Mouse (Mus musculus) fat pad, adult 2 months (tissue): ENCODE measurements around the gene Olfr1126.
"Not testable (repeated sequence)": the region's sequence is repeated elsewhere in the genome, so short reads cannot be mapped to it uniquely, and the experiment has no call there.

Experiments
- DNase-seq: peaks from one replicate; pipeline ENCODE4 v3.0.0-alpha.2; 2011; ENCODE audit warnings: low read depth, low spot score; ENCODE audit errors: extremely low read depth

The Olfr1126 gene

DNA sequence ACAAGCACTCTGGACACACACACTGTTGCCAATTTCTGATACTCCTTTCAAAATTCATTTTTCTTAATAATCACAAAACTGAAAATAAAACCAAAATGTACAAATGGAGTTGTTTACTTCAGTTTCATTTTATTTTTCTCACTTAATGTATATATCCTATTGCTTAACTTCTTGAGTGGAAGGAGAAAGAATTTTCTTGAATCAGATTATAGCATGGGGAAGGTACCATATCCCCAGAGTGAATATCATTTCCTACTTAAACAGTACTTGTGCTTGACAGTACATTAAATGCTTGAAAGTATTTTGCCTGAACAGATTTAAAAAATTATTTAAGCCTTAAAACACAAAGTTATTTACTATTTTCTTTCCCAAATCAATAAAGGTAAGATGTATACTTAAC is at the start of gene Olfr1126:
Gene Olfr1126 (plus strand): TSS at position 301 of the 400 bp plus-strand sequence.
- no peak for DNase-seq

DNA sequence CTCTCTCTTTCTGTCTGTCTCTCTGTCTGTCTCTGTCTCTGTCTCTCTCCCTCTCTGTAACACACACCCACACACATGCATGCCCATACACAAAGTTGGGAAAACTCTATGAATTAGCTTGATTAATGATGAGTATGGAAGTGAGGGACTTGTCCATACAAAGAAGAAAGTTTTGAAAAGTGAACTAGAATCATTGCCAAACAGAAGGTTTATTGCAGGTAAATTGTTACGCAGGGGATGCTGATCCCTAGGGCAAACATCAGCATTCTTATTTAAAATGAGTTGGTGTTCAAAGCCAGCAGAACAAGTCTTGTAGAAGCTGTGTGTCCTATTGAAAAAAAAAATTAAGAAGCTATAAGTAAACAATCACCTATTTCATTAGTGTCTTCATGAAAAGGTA is 37.4 kb upstream of the Olfr1126 start, which contains the start of gene Olfr1123:
Gene Olfr1123 (plus strand): TSS at position 301 of the 400 bp plus-strand sequence.
- DNase-seq: no peak

DNA sequence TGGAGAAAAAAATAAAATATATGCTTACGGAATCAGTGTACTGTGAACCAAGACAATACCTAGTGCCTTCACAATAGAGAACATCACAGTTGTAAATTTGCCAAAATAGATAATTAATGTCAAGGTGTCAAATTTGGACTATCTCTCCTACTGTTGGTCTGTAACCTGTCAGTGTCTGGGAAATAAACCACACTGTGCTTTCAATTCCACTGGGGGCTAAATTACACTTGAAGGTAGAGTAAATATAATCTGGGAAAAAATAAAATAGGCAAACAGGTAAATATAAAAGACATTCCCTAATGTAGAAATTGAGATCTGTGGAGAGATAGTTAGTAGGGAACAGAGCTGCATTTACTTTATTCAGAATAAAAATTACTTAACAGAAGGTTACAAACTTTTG is 23.8 kb upstream of the Olfr1126 start, which contains the start of gene Olfr1124:
Gene Olfr1124 (plus strand): TSS at position 301 of the 400 bp plus-strand sequence.
- no peak for DNase-seq

DNA sequence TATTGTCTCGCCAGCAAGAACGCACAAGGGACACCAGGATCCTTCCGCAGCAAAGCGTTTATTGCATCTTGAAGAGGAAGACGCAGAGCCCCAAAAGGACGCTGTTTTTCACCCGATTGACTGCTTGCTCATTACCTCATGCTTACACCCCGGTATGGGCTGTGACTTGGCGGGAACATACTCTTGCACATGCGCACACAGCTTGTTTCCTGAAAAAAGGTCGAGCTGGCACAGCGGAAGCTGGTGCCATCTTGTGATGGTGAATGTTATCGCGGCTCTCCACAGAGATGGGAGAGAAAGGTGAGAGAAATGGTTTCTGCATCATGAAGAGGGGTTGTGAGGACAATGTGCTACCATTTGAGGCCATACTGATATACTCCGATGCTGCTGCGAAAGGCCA is 16.0 kb upstream of the Olfr1126 start:
- DNase-seq: no peak

DNA sequence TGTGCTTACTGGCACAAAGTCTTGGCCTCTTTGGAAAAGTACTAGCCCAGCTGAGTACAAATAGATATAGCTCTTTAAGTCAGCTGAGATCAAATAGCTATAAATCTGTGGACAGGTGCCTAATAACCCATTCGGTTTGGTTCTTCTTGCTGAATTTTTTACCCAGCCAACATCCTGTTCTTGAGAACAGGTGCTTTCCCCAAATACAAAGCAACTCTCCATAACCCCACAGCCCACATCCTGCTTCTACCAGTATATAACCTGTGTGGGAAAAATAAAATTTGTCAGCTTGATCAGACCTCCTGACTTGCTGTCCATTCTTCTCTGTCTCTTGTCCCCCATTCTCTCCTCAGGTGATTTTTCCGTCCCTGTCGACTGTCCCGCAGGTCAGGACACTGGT is 8.0 kb downstream of the Olfr1126 start:
- DNase-seq: no peak

DNA sequence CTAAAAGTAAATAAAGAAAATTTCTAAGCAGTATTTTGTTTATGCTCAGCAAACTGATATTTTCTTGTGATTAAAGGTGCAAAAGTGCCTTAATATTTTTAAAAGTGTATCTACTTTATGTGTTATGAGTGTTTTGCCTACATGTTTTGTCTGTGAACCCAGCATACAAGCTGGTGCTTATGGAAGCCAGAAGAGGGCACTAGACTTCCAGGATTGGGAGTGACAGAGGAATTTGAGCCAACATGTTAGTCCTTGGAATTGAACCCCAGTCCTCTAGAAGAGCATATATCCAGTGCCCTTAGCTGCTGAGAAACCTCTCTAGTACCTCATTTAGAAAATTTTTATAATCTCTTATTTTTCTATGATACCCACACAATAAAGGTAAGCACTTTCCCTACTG is 26.4 kb downstream of the Olfr1126 start:
- no peak for DNase-seq

DNA sequence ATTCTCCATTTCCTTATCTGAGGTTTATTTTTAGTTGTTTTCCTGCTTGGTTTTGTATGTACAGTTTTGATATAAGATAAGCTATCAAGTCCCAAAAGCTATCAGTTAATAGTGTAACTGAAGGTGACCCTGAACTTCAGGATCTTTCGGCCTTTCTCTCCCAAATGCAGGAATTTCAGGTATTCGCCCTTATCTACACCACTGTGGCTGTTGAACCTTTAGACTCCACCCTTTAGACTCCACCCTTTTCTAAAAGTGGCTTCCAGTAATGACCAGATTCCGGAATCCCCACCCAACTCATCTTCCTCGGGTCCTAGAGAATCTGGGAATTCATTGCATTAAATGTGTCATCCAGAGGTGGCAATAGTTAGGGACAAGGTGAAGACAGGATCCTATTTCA is 27.4 kb downstream of the Olfr1126 start:
- no peak for DNase-seq

DNA sequence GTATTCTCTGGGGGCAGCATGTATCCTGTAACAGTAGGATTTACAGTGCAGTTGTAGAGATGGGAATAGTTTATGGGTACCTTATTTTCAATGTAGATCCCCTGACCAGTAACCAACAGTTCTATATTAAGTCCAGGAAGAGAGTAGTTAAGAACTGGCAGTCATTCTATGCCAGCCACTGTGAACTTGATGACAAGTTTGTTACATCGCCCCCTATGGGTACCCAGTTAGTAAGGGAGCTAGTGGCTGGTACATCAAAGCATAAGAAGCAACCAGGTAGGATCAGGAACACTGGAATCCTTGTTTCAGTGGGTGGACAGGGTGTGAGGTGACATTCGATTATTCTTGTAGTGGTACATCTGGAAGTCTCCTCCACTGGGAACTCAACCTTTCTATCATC is 28.5 kb downstream of the Olfr1126 start:
- DNase-seq: no peak

DNA sequence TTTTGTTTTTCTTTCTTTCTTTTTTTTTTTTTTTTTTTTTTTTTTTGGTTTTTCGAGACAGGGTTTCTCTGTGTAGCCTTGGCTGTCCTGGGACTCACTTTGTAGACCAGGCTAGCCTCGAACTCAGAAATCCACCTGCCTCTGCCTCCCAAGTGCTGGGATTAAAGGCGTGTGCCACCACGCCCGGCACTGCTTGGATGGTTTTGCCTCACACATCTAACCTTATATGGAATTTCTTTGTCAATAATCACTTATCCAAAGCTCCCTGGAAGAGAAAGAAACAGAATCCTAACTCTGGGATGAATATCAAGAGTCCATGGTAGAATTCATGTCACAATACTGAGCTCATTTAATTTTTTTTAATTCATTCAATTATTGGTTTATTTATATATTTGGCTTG is 43.2 kb downstream of the Olfr1126 start, which contains the start of gene Pramel7:
Gene Pramel7 (minus strand): TSS at position 101 of the 400 bp plus-strand sequence.
- not testable (repeated sequence) for DNase-seq

DNA sequence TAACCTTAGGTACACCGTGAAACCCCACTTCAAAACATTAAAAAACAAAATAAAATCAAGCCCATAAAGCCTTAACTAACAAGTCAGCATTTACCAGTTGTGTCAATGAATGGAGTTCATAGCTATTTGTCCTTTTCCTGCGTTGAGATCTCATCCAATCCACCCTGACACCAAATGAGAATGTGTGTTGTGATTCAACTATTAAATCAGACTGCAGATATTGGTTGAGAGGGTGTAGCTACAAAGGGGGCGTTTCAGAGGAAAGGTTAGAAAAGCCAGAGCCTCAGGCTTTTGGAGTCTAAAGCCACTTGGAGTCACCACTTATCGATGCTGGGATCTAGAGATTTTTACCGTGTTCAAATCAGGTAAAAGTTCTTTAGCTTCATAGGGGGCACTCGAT is 52.5 kb downstream of the Olfr1126 start, which contains the start of gene Pramel6:
Gene Pramel6 (plus strand): TSS at position 301 of the 400 bp plus-strand sequence.
- no peak for DNase-seq
